Mouse (Mus musculus) lung, embryonic 15.5 days (tissue): Measurements from ENCODE around the gene Bco1. TPM values are rescaled to one million over a fixed set of nuclear protein-coding genes. Genes with fewer than 3 reads are reported as not detected.

Experiments
- ATAC-seq: fragments of 200-750 bp; cut with Nextera tagmentation; 2 replicates; pipeline ENCODE4 v1.8.0; 2017; ENCODE audit warnings: moderate number of reproducible peaks, borderline replicate concordance; ENCODE audit not compliant: low FRiP score, low TSS enrichment; ENCODE audit errors: extremely low read depth
- H3K27ac ChIP-seq: fragments of 300-500 bp; sonication (generic); 2 replicates; pipeline ENCODE4 v1.5.1; 2015; ENCODE audit warnings: moderate library complexity, mild to moderate bottlenecking, inconsistent platforms
- H3K27me3 ChIP-seq: fragments of 300-500 bp; sonication (generic); 2 replicates; pipeline ENCODE4 v1.6.1; 2015; ENCODE audit warnings: inconsistent platforms
- H3K36me3 ChIP-seq: fragments of 300-500 bp; sonication (generic); 2 replicates; pipeline ENCODE4 v1.6.1; 2015; ENCODE audit warnings: inconsistent platforms
- H3K4me1 ChIP-seq: fragments of 300-500 bp; sonication (generic); 2 replicates; pipeline ENCODE4 v1.6.1; 2015; ENCODE audit warnings: inconsistent platforms
- H3K4me2 ChIP-seq: fragments of 300-500 bp; sonication (generic); 2 replicates; pipeline ENCODE4 v1.6.1; 2015; ENCODE audit warnings: inconsistent platforms, mild to moderate bottlenecking, moderate library complexity
- H3K4me3 ChIP-seq: fragments of 300-500 bp; sonication (generic); 2 replicates; pipeline ENCODE4 v1.5.1; 2015; ENCODE audit warnings: mild to moderate bottlenecking, inconsistent platforms
- H3K9ac ChIP-seq: fragments of 300-500 bp; sonication (generic); 2 replicates; pipeline ENCODE4 v1.6.1; 2015; ENCODE audit warnings: inconsistent platforms
- H3K9me3 ChIP-seq: fragments of 300-500 bp; sonication (generic); 2 replicates; pipeline ENCODE4 v1.6.1; 2016; ENCODE audit warnings: inconsistent platforms
- WGBS: fragments of 180-500 bp; shearing (Covaris S2); methylation state at CpG from one replicate; pipeline ENCODE4 v1.1.7; 2015; 5-methylcytosine and 5-hydroxymethylcytosine counted together
- polyA plus RNA-seq: library from polyadenylated mRNA; unstranded; fragments of >200 nt; fragmentation: Nextera tagmentation; extraction: Ambion mirVana; gene quantifications from 2 replicates; pipeline ENCODE4 v1.2.1, GENCODE M21; 2015

Bco1 gene
- polyA plus RNA-seq = 0.52 and 0.72 TPM in 2 replicates

- ATAC-seq = no peak
These were observed at the start of gene Bco1 for GRCm38 (mm10) chr8:117095647-117096046. Gene Bco1 (plus strand): TSS chr8:117095854.

GRCm38 (mm10) chr8:117049444-117049843 is 46.2 kb upstream of the Bco1 start:
- H3K4me3 ChIP-seq = no peak overlapping the region
- ATAC-seq = no peak
- no peaks in the 10 kb centered on the region for H3K36me3 ChIP-seq
- WGBS = 58% methylated on average over 7 of the region's 7 CpGs
- H3K27me3 ChIP-seq = no peaks in the 10 kb centered on the region
- no peaks in the 10 kb centered on the region for H3K9me3 ChIP-seq
- no peak overlapping the region for H3K27ac ChIP-seq
- no peak overlapping the region for H3K9ac ChIP-seq
- H3K4me2 ChIP-seq = no peak overlapping the region
- H3K4me1 ChIP-seq = no peaks in the 10 kb centered on the region

More at GRCm38 (mm10) chr8:117095647-117096046, at the start of gene Bco1:
- Histone ChIP-seq H3K36me3 (no peaks in the 10 kb centered on the region), H3K4me1 (peaks cover 16% of the 10 kb centered on the region), H3K4me3 (no peak within 1 kb of the TSS), H3K27ac (no peak within 1 kb of the TSS), H3K9me3 (no peaks in the 10 kb centered on the region), H3K27me3 (no peaks in the 10 kb centered on the region), H3K9ac (no peak within 1 kb of the TSS), H3K4me2 (no peak within 1 kb of the TSS)
- WGBS = 51% methylated on average over 12 of the region's 12 CpGs

- Histone ChIP-seq H3K4me2 (no peak overlapping the region), H3K9ac (no peak overlapping the region), H3K36me3 (no peaks in the 10 kb centered on the region), H3K27me3 (no peaks in the 10 kb centered on the region), H3K4me1 (no peaks in the 10 kb centered on the region), H3K27ac (no peak overlapping the region), H3K4me3 (no peak overlapping the region), H3K9me3 (no peaks in the 10 kb centered on the region)
- ATAC-seq = no peak
- 68% methylated on average over 9 of the region's 9 CpGs for WGBS
These were observed 44.9 kb upstream of the Bco1 start for GRCm38 (mm10) chr8:117050763-117051162.

- H3K27ac ChIP-seq = no peak overlapping the region
- H3K36me3 ChIP-seq = no peaks in the 10 kb centered on the region
- no peak overlapping the region for H3K4me2 ChIP-seq
- no peak overlapping the region for H3K4me3 ChIP-seq
- ATAC-seq = no peak
- no peaks in the 10 kb centered on the region for H3K27me3 ChIP-seq
- no peaks in the 10 kb centered on the region for H3K9me3 ChIP-seq
- no peak overlapping the region for H3K9ac ChIP-seq
- H3K4me1 ChIP-seq = no peaks in the 10 kb centered on the region
- WGBS = 39% methylated on average over 9 of the region's 9 CpGs
These were observed 44.3 kb upstream of the Bco1 start for GRCm38 (mm10) chr8:117051316-117051715.

- ATAC-seq = no peak
- Histone ChIP-seq H3K9ac (no peak overlapping the region), H3K27ac (no peak overlapping the region), H3K4me3 (no peak overlapping the region), H3K4me1 (no peaks in the 10 kb centered on the region), H3K4me2 (no peak overlapping the region), H3K27me3 (no peaks in the 10 kb centered on the region), H3K36me3 (no peaks in the 10 kb centered on the region), H3K9me3 (no peaks in the 10 kb centered on the region)
- WGBS = 58% methylated on average over 12 of the region's 12 CpGs
These were observed 42.2 kb upstream of the Bco1 start for GRCm38 (mm10) chr8:117053135-117054079.

- no peak overlapping the region for H3K4me3 ChIP-seq
- H3K4me1 ChIP-seq = no peaks in the 10 kb centered on the region
- H3K9ac ChIP-seq = no peak overlapping the region
- no peaks in the 10 kb centered on the region for H3K9me3 ChIP-seq
- no peak overlapping the region for H3K27ac ChIP-seq
- H3K36me3 ChIP-seq = no peaks in the 10 kb centered on the region
- 80% methylated on average over 3 of the region's 3 CpGs for WGBS
- H3K4me2 ChIP-seq = no peak overlapping the region
- no peak for ATAC-seq
- no peaks in the 10 kb centered on the region for H3K27me3 ChIP-seq
These were observed 41.5 kb upstream of the Bco1 start for GRCm38 (mm10) chr8:117054146-117054545.

GRCm38 (mm10) chr8:117055097-117055496 is 40.6 kb upstream of the Bco1 start:
- H3K27me3 ChIP-seq = no peaks in the 10 kb centered on the region
- no peaks in the 10 kb centered on the region for H3K4me1 ChIP-seq
- no peak overlapping the region for H3K27ac ChIP-seq
- H3K9me3 ChIP-seq = no peaks in the 10 kb centered on the region
- no peak overlapping the region for H3K4me3 ChIP-seq
- WGBS = 56% methylated on average over 6 of the region's 6 CpGs
- H3K4me2 ChIP-seq = no peak overlapping the region
- H3K36me3 ChIP-seq = no peaks in the 10 kb centered on the region
- ATAC-seq = no peak
- no peak overlapping the region for H3K9ac ChIP-seq

GRCm38 (mm10) chr8:117059021-117059420 is 36.6 kb upstream of the Bco1 start:
- Histone ChIP-seq H3K9ac (no peak overlapping the region), H3K4me2 (no peak overlapping the region), H3K27ac (no peak overlapping the region), H3K4me3 (no peak overlapping the region), H3K4me1 (no peaks in the 10 kb centered on the region), H3K36me3 (no peaks in the 10 kb centered on the region), H3K27me3 (no peaks in the 10 kb centered on the region), H3K9me3 (no peaks in the 10 kb centered on the region)
- no peak for ATAC-seq
- 57% methylated on average over 7 of the region's 7 CpGs for WGBS

GRCm38 (mm10) chr8:117060306-117060705 is 35.3 kb upstream of the Bco1 start:
- Histone ChIP-seq H3K27ac (no peak overlapping the region), H3K36me3 (no peaks in the 10 kb centered on the region), H3K9ac (no peak overlapping the region), H3K4me1 (no peaks in the 10 kb centered on the region), H3K9me3 (no peaks in the 10 kb centered on the region), H3K27me3 (no peaks in the 10 kb centered on the region), H3K4me2 (no peak overlapping the region), H3K4me3 (no peak overlapping the region)
- no peak for ATAC-seq
- WGBS = 71% methylated on average over 13 of the region's 13 CpGs

GRCm38 (mm10) chr8:117061180-117061880 is 34.3 kb upstream of the Bco1 start:
- Histone ChIP-seq H3K4me1 (0 out of 2 replicates have a peak, but pooled peaks cover 2% of the 10 kb centered on the region), H3K27me3 (no peaks in the 10 kb centered on the region; the same call in 1 of the 2 replicates), H3K9ac (no peak overlapping the region), H3K27ac (no peak overlapping the region), H3K4me3 (no peak overlapping the region), H3K36me3 (no peaks in the 10 kb centered on the region), H3K9me3 (no peaks in the 10 kb centered on the region), H3K4me2 (no peak overlapping the region)
- 51% methylated on average over 13 of the region's 13 CpGs for WGBS
- no peak for ATAC-seq

GRCm38 (mm10) chr8:117066955-117067354 is 28.7 kb upstream of the Bco1 start:
- ATAC-seq = no peak
- WGBS = 51% methylated on average over 7 of the region's 7 CpGs
- H3K36me3 ChIP-seq = no peaks in the 10 kb centered on the region
- H3K27me3 ChIP-seq = no peaks in the 10 kb centered on the region; the same call in 1 of the 2 replicates
- H3K9me3 ChIP-seq = no peaks in the 10 kb centered on the region
- no peak overlapping the region for H3K27ac ChIP-seq
- H3K4me3 ChIP-seq = no peak overlapping the region
- H3K4me2 ChIP-seq = no peak overlapping the region
- 0 out of 2 replicates have a peak, but pooled peaks cover 4% of the 10 kb centered on the region for H3K4me1 ChIP-seq
- H3K9ac ChIP-seq = no peak overlapping the region

GRCm38 (mm10) chr8:117067396-117067795 is 28.3 kb upstream of the Bco1 start:
- no peak overlapping the region for H3K9ac ChIP-seq
- no peak for ATAC-seq
- no peak overlapping the region for H3K4me3 ChIP-seq
- H3K9me3 ChIP-seq = no peaks in the 10 kb centered on the region
- 83% methylated on average over 11 of the region's 11 CpGs for WGBS
- no peak overlapping the region for H3K4me2 ChIP-seq
- H3K36me3 ChIP-seq = no peaks in the 10 kb centered on the region
- 0 out of 2 replicates have a peak, but pooled peaks cover 4% of the 10 kb centered on the region for H3K4me1 ChIP-seq
- no peak overlapping the region for H3K27ac ChIP-seq
- H3K27me3 ChIP-seq = no peaks in the 10 kb centered on the region; the same call in 1 of the 2 replicates
